Mouse (Mus musculus) embryonic facial prominence, embryonic 12.5 days (tissue): Measurements from ENCODE around the gene Kmt2b. TPM values are rescaled to one million over a fixed set of nuclear protein-coding genes. Genes with fewer than 3 reads are reported as not detected.

ENCODE experiments used
- ATAC-seq: fragments of 200-750 bp; cut with Nextera tagmentation; 2 replicates; pipeline ENCODE4 v1.8.0; 2017; ENCODE audit not compliant: insufficient number of reproducible peaks, insufficient read depth, low FRiP score, low TSS enrichment
- H3K27ac ChIP-seq: fragments of 300-500 bp; sonication (generic); 2 replicates; pipeline ENCODE4 v1.5.1; 2016; ENCODE audit warnings: mild to moderate bottlenecking
- H3K27me3 ChIP-seq: fragments of 300-500 bp; sonication (generic); 2 replicates; pipeline ENCODE4 v1.6.1; 2016; ENCODE audit warnings: mild to moderate bottlenecking, moderate library complexity
- H3K36me3 ChIP-seq: fragments of 300-500 bp; sonication (generic); 2 replicates; pipeline ENCODE4 v1.6.1; 2016; ENCODE audit warnings: mild to moderate bottlenecking
- H3K4me1 ChIP-seq: fragments of 300-500 bp; sonication (generic); 2 replicates; pipeline ENCODE4 v1.6.1; 2016
- H3K4me2 ChIP-seq: fragments of 300-500 bp; sonication (generic); replicated peaks from 2 replicates; pipeline ENCODE4 v1.6.1; 2016; ENCODE audit warnings: mild to moderate bottlenecking, moderate library complexity
- H3K4me3 ChIP-seq: fragments of 300-500 bp; sonication (generic); 2 replicates; pipeline ENCODE4 v1.5.1; 2016; ENCODE audit warnings: mild to moderate bottlenecking
- H3K9ac ChIP-seq: fragments of 300-500 bp; sonication (generic); 2 replicates; pipeline ENCODE4 v1.6.1; 2016; ENCODE audit warnings: mild to moderate bottlenecking, moderate library complexity
- H3K9me3 ChIP-seq: fragments of 300-500 bp; sonication (generic); 2 replicates; pipeline ENCODE4 v1.6.1; 2016; ENCODE audit warnings: mild to moderate bottlenecking, moderate library complexity
- WGBS: fragments of 180-500 bp; shearing (Covaris S2); methylation state at CpG from one replicate; pipeline ENCODE4 v1.1.7; 2016; 5-methylcytosine and 5-hydroxymethylcytosine counted together
- polyA plus RNA-seq: library from polyadenylated mRNA; unstranded; fragments of >200 nt; fragmentation: Nextera tagmentation; extraction: Ambion mirVana; gene quantifications from 2 replicates; pipeline ENCODE4 v1.2.1, GENCODE M21; 2016

Gene Kmt2b
- polyA plus RNA-seq, 1 experiment from 2014 or later: 11.6 TPM

DNA sequence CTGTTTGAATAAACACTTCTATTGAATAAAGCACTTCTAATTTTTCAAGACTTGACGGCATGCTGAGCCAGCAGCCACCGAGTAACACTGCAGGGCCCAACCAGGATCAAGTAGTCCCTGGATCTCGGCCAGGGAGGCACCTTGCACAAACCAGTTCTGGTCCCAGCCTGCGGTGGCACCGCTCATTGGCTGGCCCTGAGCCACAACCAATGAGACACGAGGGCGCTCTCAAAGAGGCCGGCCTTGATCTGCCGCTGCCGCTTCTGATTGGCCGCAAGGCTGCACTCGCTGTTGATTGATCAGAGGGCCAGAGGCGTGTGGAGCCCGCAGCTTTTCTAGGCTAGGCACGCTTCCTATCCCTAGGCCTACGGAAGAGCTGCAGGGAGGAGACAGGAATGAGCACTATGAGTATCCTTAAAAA lies 11.4 kb upstream of the Kmt2b start:
- no peaks in the 10 kb centered on the region for H3K4me1 ChIP-seq
- no peak overlapping the region for H3K9ac ChIP-seq
- WGBS: 4% methylated on average over 16 of the region's 16 CpGs
- no peaks in the 10 kb centered on the region for H3K36me3 ChIP-seq
- ATAC-seq: peak; percentile 90
- no peak overlapping the region for H3K27ac ChIP-seq
- no peak overlapping the region for H3K4me3 ChIP-seq
- no peaks in the 10 kb centered on the region for H3K27me3 ChIP-seq
- H3K4me2 ChIP-seq: no peak overlapping the region
- H3K9me3 ChIP-seq: 0 out of 2 replicates have a peak, but pooled peaks cover 2% of the 10 kb centered on the region

DNA sequence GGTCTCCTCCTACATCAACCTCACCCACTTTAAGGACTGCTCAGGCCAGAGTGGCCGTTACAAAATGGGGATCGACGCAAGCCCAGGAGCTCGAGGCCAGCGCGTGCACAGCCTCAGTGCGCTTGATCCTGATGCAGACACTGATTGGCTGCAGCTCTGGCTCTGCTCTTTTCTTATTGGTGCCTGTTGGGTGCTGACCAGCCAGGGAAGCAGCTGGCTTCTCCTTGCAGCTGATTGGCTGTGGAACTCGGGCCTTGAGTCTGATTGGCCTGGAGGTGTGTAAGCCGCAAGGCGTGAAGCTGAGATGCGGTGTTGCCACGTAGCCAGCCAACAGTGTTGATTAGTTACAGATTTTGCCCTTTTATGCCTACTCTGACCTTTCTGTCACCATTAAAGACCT lies 10.3 kb upstream of the Kmt2b start, which contains the start of gene Zbtb32:
Gene Zbtb32 (minus strand): TSS at position 124 of the 400 bp plus-strand sequence.
- Histone ChIP-seq H3K9ac (no peak within 1 kb of the TSS), H3K36me3 (no peaks in the 10 kb centered on the region), H3K4me2 (no peak within 1 kb of the TSS), H3K4me1 (no peaks in the 10 kb centered on the region), H3K4me3 (no peak within 1 kb of the TSS), H3K9me3 (0 out of 2 replicates have a peak, but pooled peaks cover 2% of the 10 kb centered on the region), H3K27ac (no peak within 1 kb of the TSS), H3K27me3 (no peaks in the 10 kb centered on the region)
- WGBS: 92% methylated on average over 12 of the region's 12 CpGs
- no peak for ATAC-seq

DNA sequence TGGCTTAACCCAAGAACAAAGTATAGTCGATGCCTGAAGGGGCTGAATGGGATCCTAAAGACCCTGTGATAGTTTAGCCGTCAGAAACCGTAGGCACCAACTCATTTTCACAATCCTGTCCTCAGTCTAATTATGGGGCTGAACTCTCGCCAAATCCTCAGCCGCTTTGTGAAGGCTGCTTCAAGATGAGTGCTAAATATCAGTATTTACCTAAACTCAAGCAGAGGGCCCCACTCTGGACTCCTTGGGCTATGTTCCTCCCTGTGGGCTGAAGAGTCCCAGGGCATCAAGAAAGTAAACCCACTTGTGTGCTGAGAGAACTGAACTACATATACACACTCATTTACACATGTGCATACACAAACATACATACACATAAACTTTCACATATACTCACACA lies 8.3 kb upstream of the Kmt2b start:
- H3K4me3 ChIP-seq: no peak overlapping the region
- 68% methylated on average over 5 of the region's 5 CpGs for WGBS
- 0 out of 2 replicates have a peak, but pooled peaks cover 2% of the 10 kb centered on the region for H3K9me3 ChIP-seq
- no peak for ATAC-seq
- H3K4me2 ChIP-seq: no peak overlapping the region
- H3K36me3 ChIP-seq: no peaks in the 10 kb centered on the region
- H3K27ac ChIP-seq: no peak overlapping the region
- no peaks in the 10 kb centered on the region for H3K4me1 ChIP-seq
- H3K27me3 ChIP-seq: no peaks in the 10 kb centered on the region
- no peak overlapping the region for H3K9ac ChIP-seq

DNA sequence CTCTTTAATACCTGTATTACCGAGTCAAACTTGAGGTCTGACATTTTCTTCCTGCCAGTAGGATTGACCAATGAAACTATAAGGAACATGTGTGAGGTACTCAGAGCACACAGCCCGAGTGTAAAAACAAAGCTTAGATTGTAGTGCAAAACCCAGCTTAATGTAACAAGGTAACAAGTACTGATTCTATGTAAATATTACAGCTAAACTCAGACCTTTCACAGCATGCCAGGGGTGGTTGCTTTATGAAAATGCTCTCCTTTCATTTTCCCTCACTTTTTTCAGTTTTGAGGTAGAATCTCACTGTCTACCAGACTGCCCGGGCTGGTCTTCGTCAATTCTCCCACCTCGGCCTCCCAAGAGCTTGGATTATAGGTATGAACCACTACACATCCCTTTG lies 7.6 kb upstream of the Kmt2b start:
- Histone ChIP-seq H3K27ac (no peak overlapping the region), H3K4me1 (no peaks in the 10 kb centered on the region), H3K9ac (no peak overlapping the region), H3K27me3 (no peaks in the 10 kb centered on the region), H3K4me2 (no peak overlapping the region), H3K9me3 (0 out of 2 replicates have a peak, but pooled peaks cover 2% of the 10 kb centered on the region), H3K36me3 (no peaks in the 10 kb centered on the region), H3K4me3 (no peak overlapping the region)
- ATAC-seq: no peak
- 78% methylated on average over 5 of the region's 5 CpGs for WGBS

DNA sequence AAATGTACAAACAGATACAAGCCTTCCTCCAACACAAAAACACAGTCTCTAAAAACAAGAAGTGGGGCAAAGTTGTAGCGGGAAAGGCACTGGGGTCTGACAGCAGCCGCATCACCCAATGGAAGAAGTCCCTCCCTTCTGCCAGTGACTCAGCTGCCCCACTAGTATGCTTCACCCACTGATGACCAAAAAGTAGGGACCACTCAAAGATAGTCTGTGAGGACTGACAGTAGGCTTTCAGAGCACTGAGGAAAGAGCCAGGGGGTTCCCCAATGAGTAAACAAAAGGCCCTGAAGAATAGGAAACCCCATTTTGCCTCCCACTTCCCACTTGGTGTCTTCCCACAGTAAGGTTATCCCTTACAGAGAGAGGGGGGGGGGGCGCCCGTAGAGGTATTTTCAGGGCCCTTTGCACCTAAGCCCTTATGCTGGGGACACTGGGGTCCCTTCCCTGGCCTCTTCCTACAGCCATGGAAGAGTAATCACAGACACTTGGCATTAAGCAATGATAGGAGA lies 6.0 kb upstream of the Kmt2b start:
- 0 out of 2 replicates have a peak, but pooled peaks cover 2% of the 10 kb centered on the region for H3K9me3 ChIP-seq
- no peaks in the 10 kb centered on the region for H3K36me3 ChIP-seq
- no peaks in the 10 kb centered on the region for H3K27me3 ChIP-seq
- H3K9ac ChIP-seq: no peak overlapping the region
- H3K4me2 ChIP-seq: no peak overlapping the region
- 78% methylated on average over 3 of the region's 4 CpGs for WGBS
- no peak overlapping the region for H3K27ac ChIP-seq
- H3K4me1 ChIP-seq: peaks cover 7% of the 10 kb centered on the region
- H3K4me3 ChIP-seq: no peak overlapping the region
- ATAC-seq: no peak

DNA sequence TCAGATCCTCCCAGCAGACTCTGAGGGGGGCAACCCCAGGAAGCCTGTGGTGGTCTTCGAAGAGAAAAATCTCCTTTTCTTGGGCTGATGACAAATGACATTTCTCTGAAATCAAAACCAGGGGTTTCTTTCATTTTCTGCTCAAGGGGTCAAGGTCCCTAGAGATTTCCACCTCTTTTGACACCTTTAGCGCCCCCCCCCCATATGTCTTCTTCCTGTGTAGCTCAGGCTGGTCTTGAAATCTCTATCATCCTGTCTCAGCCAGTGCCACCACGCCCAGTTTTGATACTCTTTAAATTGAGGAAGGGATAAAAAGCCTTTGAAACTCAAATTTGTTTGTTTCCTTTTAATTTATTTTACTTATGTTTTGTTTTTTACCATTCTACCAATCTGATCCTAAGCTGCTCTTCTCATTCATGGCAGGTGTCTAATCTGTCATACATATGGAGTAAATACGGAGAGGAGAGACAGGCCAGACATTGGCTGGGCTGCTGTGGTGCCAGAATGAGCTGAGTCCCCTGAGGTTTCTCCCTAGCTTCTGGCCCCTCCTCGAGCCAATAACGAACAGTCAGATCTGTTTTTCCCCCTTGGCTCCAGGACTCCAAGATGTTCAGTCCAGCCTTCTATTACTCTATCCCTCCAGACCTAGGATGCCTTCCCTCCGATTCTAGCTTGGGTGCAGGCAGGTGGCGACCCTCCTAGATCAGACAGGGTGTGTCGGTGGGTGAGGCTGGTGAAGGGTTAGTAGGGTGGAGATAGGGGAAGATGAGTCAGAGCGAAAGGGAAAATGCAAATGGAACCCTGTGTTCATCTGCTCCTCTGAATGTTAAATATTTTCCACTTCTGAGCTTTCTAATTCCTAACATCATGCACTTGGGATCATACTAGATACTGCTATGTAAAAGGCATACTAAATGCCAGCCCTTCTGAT lies 5.3 kb upstream of the Kmt2b start:
- Histone ChIP-seq H3K36me3 (no peaks in the 10 kb centered on the region), H3K27ac (no peak overlapping the region), H3K4me3 (no peak overlapping the region), H3K4me1 (peaks cover 8% of the 10 kb centered on the region), H3K9ac (no peak overlapping the region), H3K4me2 (no peak overlapping the region), H3K27me3 (no peaks in the 10 kb centered on the region), H3K9me3 (0 out of 2 replicates have a peak, but pooled peaks cover 2% of the 10 kb centered on the region)
- WGBS: 79% methylated on average over 10 of the region's 10 CpGs
- ATAC-seq: no peak

DNA sequence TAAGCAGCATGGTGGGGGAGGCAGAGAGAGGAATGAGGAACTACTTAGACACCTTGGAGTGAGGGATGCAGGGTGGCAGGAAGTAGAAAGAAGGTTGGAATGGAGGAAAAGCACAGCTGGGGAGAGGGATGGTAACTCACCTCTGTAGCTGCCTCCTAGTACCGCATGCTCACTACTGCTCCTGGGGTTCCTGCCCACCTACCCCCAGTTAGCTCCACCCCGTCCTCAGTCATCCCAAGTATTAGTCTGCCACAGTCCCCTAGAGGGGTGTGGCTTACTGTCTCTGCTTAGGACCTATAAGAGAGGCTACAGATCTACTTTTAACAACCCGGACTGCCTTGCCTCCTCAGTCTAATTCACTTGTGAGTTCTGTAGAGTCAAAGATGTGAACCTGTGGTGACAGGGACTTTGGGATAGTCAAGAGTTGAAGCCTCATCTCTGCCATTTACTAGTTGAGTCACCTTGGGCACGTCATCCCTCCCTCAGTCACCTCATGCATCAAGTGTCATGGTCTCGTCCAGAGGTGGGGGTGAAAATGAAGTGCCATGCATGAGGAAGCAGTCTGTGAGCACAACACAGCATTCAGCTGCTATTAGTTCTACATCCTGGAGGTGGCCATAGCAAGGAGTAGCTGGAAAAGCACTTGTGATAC lies 4.4 kb upstream of the Kmt2b start:
- Histone ChIP-seq H3K27ac (no peak overlapping the region), H3K9me3 (no peaks in the 10 kb centered on the region), H3K4me1 (peaks cover 8% of the 10 kb centered on the region), H3K27me3 (no peaks in the 10 kb centered on the region), H3K9ac (no peak overlapping the region), H3K4me2 (no peak overlapping the region), H3K4me3 (no peak overlapping the region), H3K36me3 (no peaks in the 10 kb centered on the region)
- no peak for ATAC-seq
- WGBS: 55% methylated on average over 5 of the region's 5 CpGs

DNA sequence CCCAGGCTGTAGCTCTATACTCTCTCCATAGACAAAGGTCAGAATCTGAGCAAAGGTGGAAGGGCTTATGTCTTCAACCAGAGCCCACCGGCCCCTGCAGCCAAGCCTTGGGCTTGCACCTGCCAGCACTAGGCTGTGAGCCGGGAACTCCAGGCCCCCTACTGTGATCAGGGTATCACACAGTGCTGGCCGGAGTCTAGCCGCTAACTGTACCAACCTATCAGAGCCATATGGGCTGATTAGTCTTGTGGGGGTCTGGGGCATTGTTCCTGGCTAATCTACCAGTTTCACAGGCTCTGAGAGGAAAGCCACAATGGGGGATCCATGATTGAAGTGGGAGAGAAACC lies 3.1 kb upstream of the Kmt2b start:
- H3K27me3 ChIP-seq: no peaks in the 10 kb centered on the region
- WGBS: 45% methylated on average over 4 of the region's 4 CpGs
- H3K9me3 ChIP-seq: no peaks in the 10 kb centered on the region
- no peak for ATAC-seq
- no peak overlapping the region for H3K27ac ChIP-seq
- H3K4me2 ChIP-seq: no peak overlapping the region
- peaks cover 19% of the 10 kb centered on the region for H3K4me1 ChIP-seq
- peaks cover 2% of the 10 kb centered on the region; the same call in 1 of the 2 replicates for H3K36me3 ChIP-seq
- H3K9ac ChIP-seq: peak overlapping the region; percentile 19; the same call in 1 of the 2 replicates
- H3K4me3 ChIP-seq: no peak overlapping the region

DNA sequence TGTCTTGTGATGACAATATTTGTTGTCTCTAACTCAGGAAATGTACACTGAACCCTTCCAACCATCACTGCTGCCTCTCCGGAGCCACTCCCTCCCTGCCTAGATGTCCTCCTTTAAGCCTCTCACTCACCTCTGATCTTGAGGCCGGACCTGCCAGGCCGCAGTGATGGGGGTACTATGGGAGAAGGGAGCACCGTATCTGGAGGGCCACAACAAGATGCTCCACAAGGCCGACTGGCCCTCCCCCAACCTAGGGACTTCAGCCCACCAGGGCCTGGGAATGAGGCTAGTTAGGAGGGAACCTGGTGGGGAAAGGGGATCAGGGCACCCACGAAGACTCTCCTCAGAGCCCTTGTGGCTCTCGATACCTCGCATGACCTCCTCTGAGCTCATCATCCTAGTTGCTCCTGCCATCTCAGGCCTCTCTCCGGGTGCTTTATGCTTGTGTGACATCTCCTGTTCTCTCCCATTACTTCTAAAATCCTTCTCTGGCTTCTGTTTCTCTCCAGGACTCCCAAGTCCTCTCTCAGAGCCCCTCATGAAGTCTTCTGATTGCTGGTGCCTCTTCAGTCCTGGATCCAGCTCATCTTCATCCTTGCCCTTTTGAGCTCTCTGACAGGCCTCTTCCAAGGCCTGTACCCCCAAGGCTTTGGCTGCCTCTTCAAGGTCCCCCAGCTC lies 2.5 kb upstream of the Kmt2b start:
- 81% methylated on average over 9 of the region's 9 CpGs for WGBS
- H3K9ac ChIP-seq: peak overlapping the region; percentile 19
- peaks cover 8% of the 10 kb centered on the region for H3K36me3 ChIP-seq
- no peaks in the 10 kb centered on the region for H3K27me3 ChIP-seq
- H3K27ac ChIP-seq: no peak overlapping the region
- H3K4me3 ChIP-seq: no peak overlapping the region
- no peaks in the 10 kb centered on the region for H3K9me3 ChIP-seq
- ATAC-seq: no peak
- H3K4me2 ChIP-seq: no peak overlapping the region
- peaks cover 19% of the 10 kb centered on the region for H3K4me1 ChIP-seq

DNA sequence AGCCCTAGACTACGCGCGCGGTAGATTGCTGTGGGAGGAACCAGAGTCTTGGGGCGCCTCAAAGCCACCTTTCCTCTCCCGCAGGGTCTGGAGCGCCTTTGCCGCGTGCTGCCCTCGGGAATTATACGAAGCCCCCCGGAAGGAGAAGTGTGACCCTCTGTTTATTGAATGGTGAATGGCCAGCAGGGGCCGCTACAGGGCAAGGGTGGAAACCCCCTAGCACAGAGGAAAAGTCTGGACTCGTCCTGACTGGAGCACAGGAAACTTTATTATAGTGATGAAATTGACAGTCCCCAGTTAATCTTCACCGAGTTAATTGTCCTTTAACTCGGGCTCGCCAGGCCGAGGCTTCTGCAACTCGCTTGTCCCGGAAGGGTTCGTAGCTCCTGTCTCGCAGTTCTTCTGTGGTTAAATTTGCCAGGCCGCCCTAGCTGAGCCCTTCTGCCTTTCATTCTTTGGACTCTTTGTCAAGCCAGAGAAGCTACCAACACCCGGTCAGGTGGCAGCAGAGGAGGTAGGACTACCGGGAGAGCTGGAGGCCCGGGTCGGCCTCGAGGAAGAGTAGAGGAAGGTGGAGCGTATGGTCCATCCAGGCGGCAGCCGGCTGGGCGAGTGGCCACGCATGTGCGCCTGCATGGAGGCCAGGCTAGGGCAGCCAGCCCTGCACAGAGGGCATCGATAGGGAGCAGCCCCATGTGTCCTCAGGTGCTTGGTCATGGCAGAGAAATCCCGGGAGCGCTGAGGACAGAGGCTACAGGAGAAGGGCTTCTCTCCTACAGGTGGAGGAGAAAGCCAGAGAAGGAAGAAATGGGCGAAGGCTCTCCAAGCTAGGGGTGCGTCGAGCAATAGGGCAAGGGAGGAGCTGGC lies 1.1 kb upstream of the Kmt2b start:
- Histone ChIP-seq H3K9ac (peak overlapping the region; percentile 99), H3K4me1 (peaks cover 19% of the 10 kb centered on the region), H3K27ac (peak overlapping the region; percentile 93), H3K9me3 (no peaks in the 10 kb centered on the region), H3K4me3 (peak overlapping the region; percentile 99), H3K36me3 (peaks cover 20% of the 10 kb centered on the region), H3K4me2 (peak overlapping the region; percentile 83), H3K27me3 (no peaks in the 10 kb centered on the region)
- peak; percentile 52 for ATAC-seq
- WGBS: 29% methylated on average over 40 of the region's 40 CpGs
